Mouse (Mus musculus): Measurements from ENCODE around the gene Myo1b.

Myo1b gene

DNA sequence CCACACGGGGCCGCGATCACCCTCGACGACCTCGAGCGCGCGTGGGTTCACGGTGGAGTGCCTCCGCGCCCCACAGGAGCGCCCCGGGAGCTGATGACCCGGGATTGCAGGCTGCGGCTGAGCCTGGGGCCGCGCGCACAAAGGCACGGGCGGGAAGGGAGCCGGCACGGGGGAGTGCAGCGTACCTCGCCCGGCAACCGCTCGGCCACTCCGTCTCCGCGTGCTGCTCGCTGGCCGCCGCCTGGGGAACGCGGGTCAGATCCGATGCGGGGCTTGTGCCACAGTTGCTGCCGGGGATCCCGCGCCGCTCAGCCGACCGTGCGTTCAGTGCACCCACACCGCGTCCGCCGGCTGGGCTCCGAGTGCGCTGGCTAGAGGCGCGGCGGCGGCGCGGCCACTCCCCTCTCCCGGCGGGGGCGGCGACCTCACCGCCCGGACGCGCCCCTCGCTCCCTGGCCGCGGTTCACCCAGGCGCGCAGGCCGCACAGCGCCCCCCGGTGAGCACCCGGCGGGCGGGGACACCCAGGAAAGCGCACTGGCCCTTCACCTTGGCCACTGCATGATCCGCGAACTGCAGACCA lies at the start of gene Myo1b:
Gene Myo1b (minus strand): TSS at position 496 of the 581 bp plus-strand sequence.
- DNase-seq, result peak; percentile 52 to 64

DNA sequence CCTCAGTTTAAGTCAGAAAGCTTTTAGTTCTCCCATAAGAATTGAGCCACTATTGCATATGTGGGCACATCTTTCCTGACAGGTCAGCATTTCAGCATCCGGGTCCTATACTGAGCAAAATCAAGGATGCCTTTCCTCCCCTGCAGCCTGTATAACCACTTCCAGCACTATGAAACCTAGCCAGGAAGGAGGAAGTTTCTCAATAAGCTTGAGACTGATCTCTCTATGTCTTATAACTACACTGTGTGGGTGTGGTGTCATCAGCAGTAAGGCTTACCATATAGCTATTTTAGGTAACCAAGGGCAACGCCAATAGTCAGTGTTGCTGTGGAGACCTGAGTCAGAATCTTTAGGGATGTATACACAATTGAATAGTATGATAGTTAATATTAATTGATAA lies 48.8 kb upstream of the Myo1b start:
- no peak for DNase-seq

DNA sequence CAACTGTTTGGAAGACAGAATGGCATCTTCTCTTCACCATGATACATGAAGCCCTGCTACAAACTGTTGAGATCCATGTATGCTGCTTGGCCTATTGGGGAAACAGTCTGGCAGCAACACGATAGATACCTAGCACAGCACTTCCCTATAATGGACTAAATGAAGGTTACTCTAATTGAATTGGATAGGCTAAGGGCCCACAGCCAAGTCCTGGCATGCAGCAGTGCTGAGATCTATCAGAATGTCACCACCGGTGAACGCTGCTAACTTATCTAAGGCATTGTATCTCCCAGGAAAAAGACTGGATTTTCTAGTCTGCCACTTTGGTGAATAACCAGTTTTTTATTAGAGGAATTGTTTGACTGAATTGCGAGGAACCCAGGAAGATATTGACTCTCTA lies 31.2 kb upstream of the Myo1b start:
- DNase-seq, result peak; percentile 13 to 39

DNA sequence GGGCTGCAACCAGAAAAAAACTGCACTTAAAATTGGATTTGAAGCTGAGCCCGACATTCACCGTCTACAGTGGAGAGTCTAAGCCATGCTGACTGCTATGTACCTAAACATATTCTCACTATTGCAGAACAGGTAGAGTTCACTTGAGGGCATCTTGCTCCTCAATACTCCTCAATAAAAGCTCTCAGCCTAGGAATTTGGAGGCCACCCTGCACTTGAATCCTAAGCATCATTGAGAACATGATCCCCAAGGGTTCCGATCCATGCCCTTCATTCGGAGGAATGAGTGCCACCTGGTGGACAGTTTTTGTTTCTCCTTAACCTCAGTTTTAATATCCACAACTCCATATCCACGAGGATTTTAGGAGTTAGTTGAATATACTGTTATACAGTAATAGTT lies 28.9 kb upstream of the Myo1b start:
- peak; percentile 27 to 67 for DNase-seq

DNA sequence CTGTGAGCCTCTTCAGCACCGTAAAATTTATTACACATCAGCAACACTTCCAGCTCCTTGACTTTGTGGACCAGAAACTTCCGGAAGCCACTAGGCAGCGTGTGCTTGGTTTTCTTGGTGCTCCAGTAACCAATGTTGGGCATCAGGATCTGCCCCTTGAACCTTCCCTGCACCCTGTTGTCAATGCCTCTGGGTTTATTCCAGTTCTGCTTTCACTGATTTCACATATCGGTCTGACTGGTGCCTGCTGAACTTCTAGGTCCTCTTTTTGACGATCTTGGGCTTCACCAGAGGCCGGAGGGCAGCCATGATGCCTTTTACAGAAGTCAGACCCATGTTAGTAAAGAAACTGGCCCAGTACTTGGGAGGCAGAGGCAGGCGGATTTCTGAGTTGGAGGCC lies 22.5 kb upstream of the Myo1b start:
- DNase-seq, result no peak

DNA sequence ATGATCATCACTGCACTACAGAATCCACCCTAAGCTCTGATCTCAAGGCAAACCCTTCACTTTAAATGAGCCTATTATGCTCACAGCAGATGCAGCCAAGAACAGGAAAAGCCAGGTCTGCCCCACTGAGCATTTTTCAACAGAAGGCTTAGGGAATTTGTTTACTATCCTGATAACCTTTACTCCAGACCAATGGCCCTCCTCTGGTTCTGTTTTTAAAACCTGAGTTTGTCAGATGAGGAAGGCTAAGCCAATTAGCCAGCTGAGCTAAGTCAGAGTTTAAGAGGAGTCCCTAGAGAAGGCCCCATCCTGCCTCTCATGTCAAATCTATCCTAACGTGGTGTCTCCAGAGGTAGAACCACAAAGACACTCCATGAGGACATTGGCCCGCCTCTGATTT lies 19.1 kb upstream of the Myo1b start:
- no peak for DNase-seq

DNA sequence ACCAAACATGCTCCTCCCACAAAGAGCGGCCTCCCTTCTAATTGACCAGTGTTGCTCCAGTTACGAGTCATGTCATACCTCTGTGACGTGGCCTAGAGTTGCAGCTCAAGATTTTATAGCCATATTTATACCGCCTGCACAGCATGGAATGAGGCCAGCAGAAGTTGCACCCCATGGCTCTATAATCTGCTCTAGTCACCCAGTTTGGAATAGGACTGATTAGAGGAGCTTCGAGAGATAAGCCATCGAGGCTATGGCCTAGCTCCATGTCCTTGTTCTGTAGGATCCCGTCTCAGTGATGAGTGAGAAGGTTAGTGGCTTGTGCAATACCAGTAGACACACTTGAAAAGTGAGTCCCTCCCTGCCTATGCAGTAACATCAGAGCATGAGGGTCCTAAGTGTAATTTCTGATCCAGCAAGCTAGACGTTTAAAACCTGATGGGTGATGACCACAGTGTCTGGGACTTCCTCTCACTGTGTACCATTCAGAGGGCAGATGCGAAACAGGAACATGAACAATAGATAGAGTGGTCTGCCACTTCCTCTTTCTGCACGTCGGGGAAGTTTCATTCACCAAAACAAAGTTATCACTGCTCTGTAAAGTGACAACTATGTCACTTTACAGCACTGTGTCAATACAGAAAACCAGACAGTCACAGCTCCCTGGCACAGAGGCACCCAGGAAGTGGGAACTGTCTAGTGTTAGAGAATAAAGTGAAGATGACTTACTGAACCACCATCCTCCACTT lies 18.5 kb upstream of the Myo1b start:
- DNase-seq, result no peak

DNA sequence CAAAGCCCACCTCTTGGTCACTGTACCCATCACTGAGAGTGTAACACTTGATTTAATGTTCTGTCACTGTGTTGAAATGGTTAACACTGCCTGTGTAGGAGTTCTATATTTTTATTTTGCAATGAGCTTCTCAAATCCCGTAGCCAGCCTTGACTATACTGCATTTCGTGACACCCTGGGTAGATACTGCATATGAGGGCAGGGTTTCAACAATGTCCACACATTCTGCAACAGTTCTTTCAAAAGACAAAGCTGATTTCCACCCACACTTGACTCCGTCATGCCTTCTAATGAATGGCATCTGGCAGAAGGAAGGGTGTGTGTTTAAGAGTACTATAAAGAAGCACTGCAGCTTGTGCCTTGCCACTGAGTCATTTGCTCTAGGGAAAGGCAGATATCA lies 17.0 kb upstream of the Myo1b start:
- no peak for DNase-seq

DNA sequence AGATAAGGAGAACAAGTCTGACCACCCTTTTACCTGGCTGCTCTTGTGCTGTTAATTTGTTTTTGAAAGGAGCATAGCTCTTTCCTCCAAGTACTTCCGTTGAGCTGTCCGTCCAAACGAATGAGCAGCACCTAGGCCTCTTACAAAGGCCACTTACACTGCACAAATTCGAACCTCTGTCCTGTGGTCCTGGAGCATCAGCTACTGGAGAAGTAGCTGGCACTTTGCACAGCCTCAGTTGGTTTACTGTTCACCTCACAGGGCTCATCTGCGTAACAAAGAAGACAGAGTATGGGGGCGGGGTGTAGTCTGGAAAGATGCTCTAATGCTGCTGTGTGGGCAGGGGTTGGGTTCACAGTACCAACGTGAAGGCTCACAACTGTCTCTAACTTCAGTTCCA lies 15.7 kb upstream of the Myo1b start:
- no peak for DNase-seq

DNA sequence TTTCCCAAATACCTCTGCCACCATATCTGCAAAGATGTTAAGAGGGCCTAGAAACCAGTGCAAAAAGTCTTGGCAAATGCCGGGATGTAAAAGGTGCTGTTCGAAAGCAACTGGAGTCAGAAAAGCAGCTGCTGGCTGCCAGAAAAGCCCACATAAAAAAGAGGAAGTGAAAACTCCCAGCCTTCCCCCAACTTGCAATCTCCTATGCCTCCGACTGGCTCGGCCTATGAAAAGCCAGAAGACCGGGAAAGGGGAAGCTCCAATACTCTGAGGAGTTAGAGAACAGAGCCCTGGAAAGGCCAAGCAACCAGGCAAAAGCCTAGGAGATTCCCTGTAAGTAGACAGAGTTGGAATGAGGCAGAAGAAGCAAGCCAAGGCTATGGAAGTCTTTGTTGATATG lies 14.7 kb upstream of the Myo1b start:
- no peak for DNase-seq

DNA sequence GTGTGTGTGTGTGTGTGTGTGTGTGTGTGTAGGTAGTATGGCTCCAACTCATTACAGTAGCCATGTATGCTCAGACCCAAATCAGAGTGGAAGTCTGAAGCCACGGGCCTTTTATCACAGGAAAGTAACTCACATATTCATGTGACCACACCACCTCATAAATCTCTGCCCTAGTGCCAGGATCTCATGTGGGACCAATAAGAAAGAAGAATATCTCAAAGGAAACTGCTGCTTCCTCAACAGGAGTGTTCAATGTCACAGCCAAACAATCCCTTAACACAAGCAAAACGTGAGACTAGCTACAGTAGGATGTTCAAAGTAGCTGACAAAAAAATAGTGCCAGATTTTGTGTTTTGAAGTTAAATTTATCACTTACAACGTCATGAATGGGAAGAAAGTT lies 13.7 kb upstream of the Myo1b start:
- no peak for DNase-seq

DNA sequence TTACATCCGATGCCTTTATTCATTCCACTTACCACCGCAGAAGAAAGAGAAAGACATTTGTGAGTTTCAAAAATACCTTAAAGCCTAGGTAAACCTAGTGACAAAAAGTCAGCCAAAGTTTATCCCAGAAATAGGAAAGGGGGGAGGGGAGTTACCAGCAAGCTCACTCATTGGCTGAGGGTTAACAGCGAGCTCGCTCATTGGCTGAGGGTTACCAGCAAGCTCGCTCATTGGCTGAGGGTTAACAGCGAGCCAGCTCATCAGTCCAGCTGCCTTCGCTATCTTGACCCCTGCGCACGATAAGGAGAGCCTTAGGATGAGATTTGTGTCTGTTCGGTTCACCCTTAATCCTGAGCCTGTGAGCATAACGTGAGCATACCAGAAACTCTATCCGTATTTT lies 6.9 kb upstream of the Myo1b start:
- DNase-seq, result no peak

DNA sequence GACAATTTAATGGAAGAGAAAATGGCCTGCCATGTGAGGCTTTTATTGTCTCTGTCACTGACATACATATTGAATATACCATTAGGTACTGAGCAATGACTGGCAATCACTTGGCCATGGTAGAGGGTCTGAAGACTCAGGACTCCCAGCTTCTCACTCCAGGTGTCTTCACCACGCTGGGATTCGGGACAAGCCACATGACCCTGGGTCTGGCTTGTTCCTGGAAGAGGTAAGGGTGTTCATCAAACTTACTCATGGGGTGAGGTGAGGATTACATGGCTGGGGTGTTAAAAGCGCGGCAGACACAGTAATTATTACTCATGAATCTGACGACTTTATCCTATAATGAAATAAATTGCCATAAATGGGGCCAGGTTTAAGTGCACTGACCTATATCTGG lies 405 bp upstream of the Myo1b start:
- no peak for DNase-seq

DNA sequence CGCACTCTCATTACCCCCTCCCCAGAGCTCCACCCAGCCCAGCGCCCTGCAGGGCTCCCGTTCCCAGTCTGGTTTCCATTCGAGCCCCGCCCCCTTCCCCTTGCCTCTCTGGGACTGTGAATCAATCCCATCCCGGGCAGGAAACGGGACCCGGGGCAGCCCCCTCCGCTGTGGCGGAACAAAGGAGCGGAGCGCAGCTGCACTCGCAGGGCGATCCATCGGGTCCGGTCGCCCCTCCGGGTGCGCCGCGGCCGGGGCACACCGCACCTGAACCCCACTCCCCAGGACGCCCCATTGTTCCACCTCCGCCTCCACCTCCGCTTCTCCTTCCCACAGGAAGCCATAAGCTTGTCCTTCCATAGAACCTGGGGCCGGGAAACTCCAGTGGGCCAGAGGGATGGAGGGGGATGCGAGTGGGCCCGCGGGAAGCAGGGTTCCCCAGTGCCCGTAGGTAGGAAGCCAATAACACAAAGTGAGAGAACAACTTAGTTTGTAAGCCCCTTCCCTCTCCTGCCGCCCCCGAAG lies 758 bp downstream of the Myo1b start:
- DNase-seq, result peak; percentile 49 to 61

DNA sequence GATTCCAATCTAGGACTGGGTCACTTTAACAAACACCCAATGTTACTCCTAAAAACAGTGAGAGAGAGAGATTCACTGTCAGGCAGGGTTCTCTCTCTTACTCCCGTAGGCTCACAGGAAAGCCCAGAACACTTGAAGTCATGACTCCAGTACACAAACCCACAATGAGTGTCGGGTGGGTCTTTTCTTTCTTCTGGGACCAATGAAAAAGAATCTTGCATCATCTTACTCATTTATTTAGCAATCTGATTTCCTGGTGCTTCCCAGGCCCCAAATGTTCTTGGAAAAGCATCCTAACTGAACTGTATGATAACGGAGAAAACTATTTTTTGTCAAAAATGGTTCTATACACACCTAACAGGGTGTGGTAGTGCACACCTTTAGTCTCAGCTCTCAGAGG lies 1.8 kb downstream of the Myo1b start:
- no peak for DNase-seq

DNA sequence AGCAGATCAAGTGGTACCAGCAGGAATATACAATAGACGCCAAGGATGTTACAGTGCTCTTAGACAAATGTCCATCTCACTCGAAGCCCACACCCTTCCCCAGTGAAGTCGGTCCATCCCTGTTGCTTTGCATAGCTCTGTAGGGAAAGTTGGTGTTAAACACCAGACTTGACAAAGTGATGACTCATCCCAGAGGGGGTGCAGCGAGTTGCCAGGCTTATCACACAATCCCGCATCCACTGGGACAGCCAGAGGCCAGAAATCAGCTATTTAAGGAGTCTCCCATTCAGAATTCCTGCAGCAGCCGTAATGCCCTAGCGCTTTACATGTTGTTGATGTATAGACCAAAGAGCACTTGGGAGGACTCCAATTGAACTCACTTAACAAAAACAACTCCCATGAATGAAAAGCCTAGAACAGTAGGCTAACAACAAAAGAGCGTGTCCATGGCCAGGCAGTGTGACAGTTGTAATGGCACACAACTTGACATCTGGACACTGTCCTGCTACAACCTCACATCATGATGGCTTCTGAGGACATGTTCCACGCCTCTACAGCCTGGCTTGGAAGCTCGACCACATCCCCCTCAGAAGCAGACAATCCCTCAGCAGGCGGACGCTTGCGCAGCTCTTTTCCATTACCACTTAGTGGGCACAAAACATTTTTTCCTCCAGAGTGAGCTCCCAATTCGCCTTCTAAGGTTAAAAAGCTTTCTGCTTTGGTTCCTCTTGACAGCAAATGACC lies 2.6 kb downstream of the Myo1b start:
- DNase-seq, result peak in 1 of 2 experiments; percentile 14

DNA sequence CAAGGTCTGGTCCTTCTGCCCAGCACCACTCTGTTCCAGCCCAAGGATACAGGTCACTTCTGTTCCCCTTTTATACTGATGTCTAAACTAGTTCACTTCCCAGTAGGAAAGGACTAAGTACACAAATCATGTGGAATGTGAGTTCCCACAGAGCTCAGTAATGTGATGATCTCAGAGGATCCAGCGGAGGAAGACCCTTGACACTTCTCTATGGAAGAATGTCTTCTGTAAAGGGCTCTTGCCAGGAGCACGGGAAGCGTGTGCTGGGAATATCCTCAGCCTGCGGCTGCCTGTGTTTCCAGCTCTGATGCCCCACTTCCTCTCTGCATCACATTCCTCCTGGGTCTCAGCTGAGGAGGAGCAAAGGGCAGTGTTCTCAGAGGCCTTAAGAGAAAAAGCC lies 4.5 kb downstream of the Myo1b start:
- DNase-seq, result no peak

DNA sequence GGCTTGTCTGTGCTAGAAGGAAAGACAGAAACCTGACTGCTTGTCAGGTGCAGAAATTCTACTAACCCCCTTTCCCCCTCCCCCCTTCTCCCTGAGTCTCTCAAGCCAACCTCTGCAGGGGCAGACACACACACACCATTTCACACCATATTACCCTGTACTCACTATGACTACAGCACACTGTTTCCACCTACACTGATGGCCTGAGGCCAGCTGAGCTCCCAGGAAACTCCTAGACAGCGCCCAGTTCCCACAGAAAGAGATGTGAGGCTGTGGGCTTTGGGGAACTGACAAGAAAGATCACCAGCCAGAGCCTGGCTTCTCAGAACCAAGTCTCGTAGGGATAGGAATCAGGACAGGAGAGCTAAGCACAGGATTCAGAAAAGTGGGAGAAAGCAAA lies 6.7 kb downstream of the Myo1b start:
- DNase-seq, result no peak

DNA sequence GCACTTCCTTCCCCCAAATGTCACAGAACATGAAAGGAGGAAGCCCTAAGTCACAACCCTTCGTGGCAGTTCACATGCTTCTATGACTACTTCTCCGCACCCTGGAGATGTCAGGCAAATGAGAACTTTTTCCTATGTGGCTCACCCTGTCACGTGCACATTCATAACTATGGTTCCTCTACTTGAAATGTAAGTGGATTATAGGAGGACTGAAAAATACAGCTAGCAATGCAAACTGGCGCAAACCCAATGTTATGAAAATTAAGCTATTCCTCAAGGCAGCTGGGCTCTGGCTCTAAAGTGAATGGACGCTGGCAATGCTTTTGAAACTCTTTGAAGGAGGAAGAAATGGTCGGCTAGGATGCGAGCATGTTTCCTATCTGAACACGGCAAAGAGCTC lies 8.1 kb downstream of the Myo1b start:
- no peak for DNase-seq

DNA sequence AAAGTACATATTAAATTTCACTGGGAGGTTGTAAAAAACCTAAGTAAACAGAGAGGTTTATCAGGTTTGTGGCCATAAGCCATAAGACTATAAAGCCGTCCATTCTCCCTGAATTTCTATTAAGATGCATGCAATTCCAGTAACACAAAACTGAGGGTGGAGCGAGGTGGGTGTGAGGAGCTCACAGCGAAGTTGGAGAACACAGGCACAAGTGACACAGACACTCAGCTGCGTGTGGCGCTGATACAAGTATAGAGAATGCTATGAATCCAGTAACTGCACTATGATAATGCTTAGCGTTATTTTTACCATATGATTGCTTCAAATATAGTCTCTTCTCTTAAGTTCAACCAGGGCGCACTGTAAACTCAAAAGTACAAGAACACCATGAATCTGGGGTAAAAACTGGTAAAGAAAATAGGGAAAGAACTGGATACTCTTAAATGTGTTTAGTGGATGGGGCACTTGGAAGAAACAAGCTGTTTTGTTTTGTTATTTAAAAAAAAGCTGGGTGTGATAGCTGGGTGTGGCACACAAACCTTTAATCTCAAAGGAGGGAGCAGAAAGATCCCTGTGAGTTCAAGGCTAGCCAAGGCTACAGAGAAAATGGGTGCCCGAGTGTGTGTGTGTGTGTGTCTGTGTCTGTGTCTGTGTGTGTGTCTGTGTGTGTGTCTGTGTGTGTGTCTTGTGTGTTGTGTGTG lies 9.5 kb downstream of the Myo1b start:
- no peak for DNase-seq

DNA sequence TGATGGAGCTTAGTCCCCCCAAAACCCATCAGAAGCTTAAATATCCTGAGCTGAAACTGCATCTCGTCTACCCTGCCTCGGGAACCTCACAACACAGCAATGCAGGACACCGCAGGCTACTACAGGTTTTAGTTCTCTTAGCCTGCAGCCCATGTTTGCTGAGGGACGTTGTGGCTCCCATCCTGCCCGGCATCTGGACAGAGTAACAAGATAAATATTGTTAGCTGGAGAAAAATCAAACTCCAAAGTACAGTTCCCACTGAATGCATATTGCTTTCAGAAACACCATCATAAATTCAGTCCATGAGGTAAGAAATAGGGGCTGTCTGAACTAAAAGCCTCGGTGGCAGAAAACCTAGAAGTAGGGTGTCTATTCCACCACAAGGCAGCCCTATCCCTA lies 10.8 kb downstream of the Myo1b start:
- no peak for DNase-seq

DNA sequence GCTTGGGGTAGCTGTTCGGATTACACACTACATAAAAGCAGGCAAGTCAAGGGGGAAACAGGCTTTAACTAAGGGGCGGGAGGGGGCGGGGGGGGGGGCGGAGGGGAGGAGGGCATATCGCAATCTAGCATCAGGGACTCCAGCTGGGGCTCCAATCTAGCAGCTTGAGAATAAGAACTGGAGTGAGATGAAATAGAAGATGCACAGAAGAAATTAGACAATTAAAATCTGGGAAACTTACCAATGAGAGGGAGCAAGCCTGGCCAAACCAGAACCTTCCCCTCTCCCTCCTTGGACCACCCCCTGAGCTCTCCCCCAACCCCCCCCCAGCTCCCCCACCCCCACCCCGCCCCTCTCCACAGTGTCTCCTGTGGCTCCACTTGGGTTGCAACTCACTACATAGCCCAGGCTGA lies 18.7 kb downstream of the Myo1b start:
- no peak for DNase-seq

DNA sequence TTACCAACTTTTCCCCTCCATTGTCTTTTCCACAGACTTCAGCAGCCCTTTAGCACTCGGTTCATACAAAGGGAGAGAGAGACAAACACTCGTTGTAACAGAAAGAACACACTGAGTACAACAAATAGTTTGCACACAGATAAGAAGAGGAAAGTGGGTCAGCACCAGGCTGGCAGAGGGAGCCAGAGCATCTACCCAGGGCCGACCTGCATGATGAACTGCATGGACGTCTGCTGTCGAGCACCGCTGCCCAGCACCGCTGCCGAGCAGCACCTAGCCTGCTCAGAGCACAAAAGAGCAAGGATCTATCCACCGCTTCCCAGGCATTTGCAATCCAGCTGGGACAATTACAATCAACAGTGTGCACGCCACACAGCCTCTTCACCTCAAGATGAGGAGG lies 19.9 kb downstream of the Myo1b start:
- no peak for DNase-seq

Measured in cerebellum, postnatal 25 days (tissue).